Mouse (Mus musculus) bone marrow, adult 2 months (tissue): ENCODE measurements at regions not wholly inside any gene's neighbourhood (a gene's known extent, or its start where the extent isn't known, plus 50 kb on each side); places are given as distances from the start of the nearest gene placed in this dataset.

Source experiments
- CTCF ChIP-seq: fragments of 200-500 bp; IDR thresholded peaks from 2 replicates; pipeline ENCODE4 v1.5.1; 2011; ENCODE audit warnings: low read length, control low read depth; ENCODE audit not compliant: control insufficient read depth, insufficient read depth
- POLR2A ChIP-seq: fragments of 200-500 bp; IDR thresholded peaks from 2 replicates; pipeline ENCODE4 v1.6.1; 2011; ENCODE audit warnings: low read depth, mild to moderate bottlenecking, control low read depth, low read length, borderline replicate concordance; ENCODE audit not compliant: control insufficient read depth

- TF ChIP-seq CTCF = no peak
- no peak for TF ChIP-seq POLR2A
Measured at GRCm38 (mm10) chr6:148640595-148640994, 190.7 kb downstream of the Ipo8 start.
